Mouse (Mus musculus) testis, postnatal 10 days (tissue): ENCODE data around the gene Ezr.
A peak's percentile ranks its signal among the peaks of the same experiment; 100 is the strongest.

ENCODE experiments used
- DNase-seq: peaks from one replicate; pipeline ENCODE4 v3.0.0; 2021; ENCODE audit warnings: low spot score

The Ezr gene

GRCm38 (mm10) chr17:6782611-6783005, at the start of gene Ezr:
Gene Ezr (minus strand): TSS chr17:6782784.
- DNase-seq: peak; percentile 91

- DNase-seq: no peak
Observed at GRCm38 (mm10) chr17:6830004-6830592, 47.5 kb upstream of the Ezr start.

GRCm38 (mm10) chr17:6828531-6829150, 46.1 kb upstream of the Ezr start:
- DNase-seq: no peak

- peak; percentile 97 for DNase-seq
Observed at GRCm38 (mm10) chr17:6827740-6828461, 45.3 kb upstream of the Ezr start.

- no peak for DNase-seq
Observed at GRCm38 (mm10) chr17:6827159-6827733, 44.7 kb upstream of the Ezr start.

- DNase-seq: no peak
Observed at GRCm38 (mm10) chr17:6816796-6817195, 34.2 kb upstream of the Ezr start.

- DNase-seq: no peak
Observed at GRCm38 (mm10) chr17:6816151-6816550, 33.6 kb upstream of the Ezr start.

- DNase-seq: no peak
Observed at GRCm38 (mm10) chr17:6814656-6815055, 32.1 kb upstream of the Ezr start.

- no peak for DNase-seq
Observed at GRCm38 (mm10) chr17:6812851-6813191, 30.2 kb upstream of the Ezr start.

GRCm38 (mm10) chr17:6811931-6812850, 29.6 kb upstream of the Ezr start:
- no peak for DNase-seq

GRCm38 (mm10) chr17:6809331-6809730, 26.7 kb upstream of the Ezr start:
- no peak for DNase-seq

- DNase-seq: no peak
Observed at GRCm38 (mm10) chr17:6808521-6809165, 26.1 kb upstream of the Ezr start.

- no peak for DNase-seq
Observed at GRCm38 (mm10) chr17:6807827-6808520, 25.4 kb upstream of the Ezr start.

- DNase-seq: no peak
Observed at GRCm38 (mm10) chr17:6804853-6805543, 22.4 kb upstream of the Ezr start.

- DNase-seq: no peak
Observed at GRCm38 (mm10) chr17:6804111-6804510, 21.5 kb upstream of the Ezr start.

GRCm38 (mm10) chr17:6803614-6804013, 21.0 kb upstream of the Ezr start:
- no peak for DNase-seq

- DNase-seq: peak; percentile 37
Observed at GRCm38 (mm10) chr17:6798392-6799061, 15.9 kb upstream of the Ezr start.

- no peak for DNase-seq
Observed at GRCm38 (mm10) chr17:6797471-6797870, 14.9 kb upstream of the Ezr start.

GRCm38 (mm10) chr17:6794160-6794751, 11.7 kb upstream of the Ezr start:
- no peak for DNase-seq
